Mouse (Mus musculus): ENCODE data around the gene Snx29.
"Not testable (repeated sequence)": the region's sequence is repeated elsewhere in the genome, so short reads cannot be mapped to it uniquely, and the experiment has no call there.

Gene Snx29

GRCm38 (mm10) chr16:11360576-11360975 lies 37.9 kb downstream of the Snx29 start:
- not testable (repeated sequence) for DNase-seq

- DNase-seq = no peak
Observed at GRCm38 (mm10) chr16:11365626-11366025, 42.9 kb downstream of the Snx29 start.

GRCm38 (mm10) chr16:11366851-11367250 lies 44.1 kb downstream of the Snx29 start:
- DNase-seq = no peak

- no peak for DNase-seq
Observed at GRCm38 (mm10) chr16:11368412-11368811, 45.7 kb downstream of the Snx29 start.

- DNase-seq = no peak
Observed at GRCm38 (mm10) chr16:11369162-11369561, 46.5 kb downstream of the Snx29 start.

- DNase-seq = no peak
Observed at GRCm38 (mm10) chr16:11369642-11370041, 46.9 kb downstream of the Snx29 start.

GRCm38 (mm10) chr16:11370132-11370544 lies 47.4 kb downstream of the Snx29 start:
- DNase-seq = no peak

GRCm38 (mm10) chr16:11379264-11379663 lies 56.6 kb downstream of the Snx29 start:
- DNase-seq = no peak

GRCm38 (mm10) chr16:11380038-11380437 lies 57.3 kb downstream of the Snx29 start:
- no peak for DNase-seq

- no peak for DNase-seq
Observed at GRCm38 (mm10) chr16:11380871-11381270, 58.2 kb downstream of the Snx29 start.

- no peak for DNase-seq
Observed at GRCm38 (mm10) chr16:11384361-11384760, 61.7 kb downstream of the Snx29 start.

- DNase-seq = no peak
Observed at GRCm38 (mm10) chr16:11385150-11385549, 62.4 kb downstream of the Snx29 start.

GRCm38 (mm10) chr16:11385798-11386197 lies 63.1 kb downstream of the Snx29 start:
- DNase-seq = no peak

GRCm38 (mm10) chr16:11386221-11386620 lies 63.5 kb downstream of the Snx29 start:
- DNase-seq = no peak

GRCm38 (mm10) chr16:11388085-11388484 lies 65.4 kb downstream of the Snx29 start:
- no peak for DNase-seq

- DNase-seq = no peak
Observed at GRCm38 (mm10) chr16:11389324-11389723, 66.6 kb downstream of the Snx29 start.

GRCm38 (mm10) chr16:11396570-11396969 lies 73.9 kb downstream of the Snx29 start:
- no peak for DNase-seq

- no peak for DNase-seq
Observed at GRCm38 (mm10) chr16:11399386-11399785, 76.7 kb downstream of the Snx29 start.

- no peak for DNase-seq
Observed at GRCm38 (mm10) chr16:11399845-11400565, 77.3 kb downstream of the Snx29 start.

- DNase-seq = no peak
Observed at GRCm38 (mm10) chr16:11400936-11401335, 78.2 kb downstream of the Snx29 start.

GRCm38 (mm10) chr16:11405193-11405592 lies 82.5 kb downstream of the Snx29 start:
- no peak for DNase-seq

- DNase-seq = no peak
Observed at GRCm38 (mm10) chr16:11406201-11406600, 83.5 kb downstream of the Snx29 start.

- no peak for DNase-seq
Observed at GRCm38 (mm10) chr16:11406622-11407021, 83.9 kb downstream of the Snx29 start.

GRCm38 (mm10) chr16:11407932-11408620 lies 85.4 kb downstream of the Snx29 start:
- DNase-seq = no peak

Data from right cerebral cortex, postnatal 25 days (tissue).